Mouse (Mus musculus): ENCODE measurements at regions not wholly inside any gene's neighbourhood (a gene's known extent, or its start where the extent isn't known, plus 50 kb on each side); places are given as distances from the start of the nearest gene placed in this dataset.

GRCm38 (mm10) chr12:74523988-74524387 is 207.8 kb upstream of the Gm11042 start:
- no peak for DNase-seq (ENCODE audit: low spot score in 2 of 2)

GRCm38 (mm10) chr12:74518032-74518431 is 201.8 kb upstream of the Gm11042 start:
- no peak for DNase-seq (ENCODE audit: low spot score in 2 of 2)

- peak; percentile 25 to 49 for DNase-seq (ENCODE audit: low spot score in 2 of 2)
These were observed 200.3 kb upstream of the Gm11042 start for GRCm38 (mm10) chr12:74516527-74516926.

DNA sequence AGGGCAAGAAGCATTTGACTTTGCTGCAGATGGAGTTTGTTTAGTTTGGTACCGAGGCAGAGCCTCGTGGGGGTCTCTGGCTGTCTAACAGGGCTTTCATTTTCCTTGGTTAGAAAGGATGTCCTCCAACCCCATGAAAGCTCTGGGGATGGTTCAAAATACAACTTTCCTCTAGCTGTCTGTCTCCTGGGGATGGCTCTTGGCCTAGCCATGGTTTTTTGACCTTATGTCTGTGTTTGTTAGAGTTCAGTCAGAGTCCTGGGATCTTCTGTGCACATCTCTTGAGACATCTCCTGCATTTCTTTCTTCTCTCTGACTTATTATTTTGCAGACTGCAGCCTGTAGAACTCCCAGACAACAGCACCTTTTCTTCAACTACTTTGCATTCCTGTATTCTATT is 186.6 kb upstream of the Gm11042 start:
- DNase-seq (ENCODE audit: low spot score in 2 of 2): no peak

GRCm38 (mm10) chr12:74477619-74478018 is 161.4 kb upstream of the Gm11042 start:
- peak; percentile 12 to 15 for DNase-seq (ENCODE audit: low spot score in 2 of 2)

DNA sequence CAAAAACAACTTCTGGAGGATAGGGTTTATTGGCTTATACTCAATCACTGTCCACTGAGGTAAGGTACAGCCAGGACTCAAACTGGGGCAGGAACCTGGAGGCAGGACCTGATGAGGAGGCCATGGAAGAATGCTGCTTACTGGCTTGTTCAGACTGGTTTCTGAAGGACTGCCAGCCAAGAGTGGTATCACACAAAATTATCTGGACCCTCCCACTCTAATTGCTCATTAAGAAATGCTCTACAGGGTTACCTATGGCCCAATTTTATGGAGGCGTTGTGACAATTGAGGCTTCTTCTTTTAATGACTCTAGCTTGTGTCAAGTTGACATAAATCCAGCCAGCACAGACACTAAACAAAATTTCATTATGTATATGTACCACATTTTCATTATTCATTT is 158.5 kb upstream of the Gm11042 start:
- no peak for DNase-seq (ENCODE audit: low spot score in 2 of 2)

DNA sequence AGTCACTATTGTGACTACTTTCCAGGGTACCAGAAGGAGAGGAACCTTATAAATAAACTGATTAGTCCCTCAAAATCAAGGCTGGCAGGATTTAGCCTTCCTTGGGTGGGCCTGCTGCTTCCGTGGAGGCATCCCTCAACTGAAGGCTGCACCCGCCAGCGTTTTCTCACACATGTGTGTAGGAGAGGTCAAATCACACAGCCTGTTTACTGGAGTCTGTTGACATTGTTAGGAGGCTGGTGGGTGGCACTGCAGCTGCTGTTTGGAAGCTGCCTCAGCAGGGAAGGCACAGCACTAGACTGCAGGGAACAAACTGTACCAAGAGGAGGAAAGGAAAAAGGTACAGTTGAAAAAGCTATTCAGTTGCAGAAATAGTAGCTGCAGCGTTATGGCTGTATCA is 142.3 kb upstream of the Gm11042 start:
- DNase-seq (ENCODE audit: low spot score in 2 of 2): peak; percentile 70 to 81

- no peak for DNase-seq (ENCODE audit: low spot score in 2 of 2)
These were observed 136.3 kb upstream of the Gm11042 start for GRCm38 (mm10) chr12:74452375-74453090.

- no peak for DNase-seq (ENCODE audit: low spot score in 2 of 2)
These were observed 132.1 kb upstream of the Gm11042 start for GRCm38 (mm10) chr12:74448248-74448647.

- DNase-seq (ENCODE audit: low spot score in 2 of 2): no peak
These were observed 118.7 kb upstream of the Gm11042 start for GRCm38 (mm10) chr12:74434874-74435273.

GRCm38 (mm10) chr12:74414738-74415137 is 98.5 kb upstream of the Gm11042 start:
- DNase-seq (ENCODE audit: low spot score in 2 of 2): no peak

DNA sequence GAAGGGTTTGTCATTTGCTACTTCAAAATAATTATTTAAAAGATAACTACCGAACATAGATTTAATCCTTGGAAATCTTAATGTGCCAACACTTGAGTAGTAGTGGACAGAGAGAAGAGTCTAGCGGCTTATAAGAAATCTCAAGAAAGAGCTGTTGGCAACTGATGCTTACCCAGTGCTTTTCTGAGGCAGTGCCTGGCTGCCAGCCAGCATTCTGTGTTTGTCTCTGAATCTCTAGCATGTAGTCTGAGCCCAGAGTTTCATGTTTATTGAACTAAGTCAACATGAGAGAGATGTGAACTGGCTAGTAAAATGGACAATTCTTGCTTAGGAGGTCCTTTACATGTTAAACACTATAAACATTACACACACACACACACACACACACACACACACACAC is 94.3 kb upstream of the Gm11042 start:
- no peak for DNase-seq (ENCODE audit: low spot score in 2 of 2)

DNA sequence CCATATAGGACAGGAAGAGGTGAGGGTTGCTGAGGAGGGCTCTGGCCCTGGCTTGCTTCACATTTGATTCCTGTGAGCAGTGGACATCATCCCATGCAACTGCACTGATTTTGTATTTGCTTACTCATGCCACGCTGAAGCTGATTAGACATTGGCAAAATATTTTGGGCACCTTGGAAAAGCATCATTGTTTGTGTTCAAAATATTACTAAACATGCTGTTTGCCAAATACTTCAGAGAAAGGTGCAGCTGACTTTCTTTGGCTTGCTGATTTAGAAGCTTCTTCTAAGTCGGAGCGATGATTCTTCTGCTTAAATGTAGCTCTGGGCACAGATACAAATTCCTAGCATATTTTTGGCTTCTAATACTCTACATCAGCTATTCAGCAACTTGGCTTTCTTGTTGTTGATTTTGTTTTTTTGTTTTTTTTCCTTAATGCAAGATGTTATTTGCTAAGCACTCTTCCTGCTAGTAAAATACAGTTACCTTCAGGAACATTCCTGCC is 91.4 kb upstream of the Gm11042 start:
- DNase-seq (ENCODE audit: low spot score in 2 of 2): no peak

DNA sequence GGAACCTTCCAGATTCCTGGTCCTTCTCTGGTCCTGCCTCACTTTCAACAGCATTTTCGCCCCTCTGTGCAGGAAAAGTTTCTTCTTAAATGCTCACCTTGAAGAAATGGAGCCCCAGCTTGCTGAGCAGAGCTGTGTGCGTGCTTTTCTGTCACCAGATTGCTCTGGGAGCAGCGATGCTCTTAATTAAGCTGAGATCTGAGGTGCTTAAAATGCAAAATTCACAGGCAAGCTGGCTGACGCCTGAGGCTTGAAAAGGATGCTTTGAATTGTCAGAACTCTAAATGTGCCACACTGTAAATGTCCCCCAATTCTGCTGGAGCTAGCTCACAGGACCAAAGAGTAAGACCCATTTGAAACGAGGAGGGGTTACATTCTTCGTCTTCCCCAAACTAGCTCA is 73.6 kb upstream of the Gm11042 start:
- peak in 1 of 2 experiments; percentile 10 for DNase-seq (ENCODE audit: low spot score in 2 of 2)
